ENCODE assay signal across 15 mouse cellular contexts in genomic region chr2:164891908-164892695, GRCm38 (mm10). TPM values are rescaled to one million over a fixed set of nuclear protein-coding genes. Genes with fewer than 3 reads are reported as not detected.
DNase-seq lines count a peak whose midpoint lies in the region; ATAC-seq and TF ChIP-seq lines count a peak whose summit lies in the region.
"Had no signal": no experiment of that assay in that cellular context is flagged by ENCODE, and none has a peak within 500 bp of the region (broad histone marks: within the 10 kb centered on the region; RNA-seq: fewer than 3 reads in every experiment).

No protein-coding gene starts in this region.

- no peak overlapping the region for H3K9ac ChIP-seq in intestine, postnatal 0 days (ENCODE audit: low read depth, low read length)
- H3K9ac ChIP-seq in intestine, embryonic 16.5 days (ENCODE audit: low read depth, low read length) = no peak overlapping the region
- H3K9ac ChIP-seq in CH12.LX (ENCODE audit: insufficient read depth, low read depth) = no peak overlapping the region
- no peak overlapping the region for H3K9ac ChIP-seq in forebrain, embryonic 14.5 days (ENCODE audit: low read length)
- H3K9ac ChIP-seq: embryonic facial prominence, embryonic 12.5 days; intestine, embryonic 15.5 days; midbrain, embryonic 13.5 days had no signal

- H3K79me2 ChIP-seq in CH12.LX (replicated peaks; ENCODE audit: control insufficient read depth, extremely low read depth, insufficient read depth, poor library complexity, severe bottlenecking) = no peaks in the 10 kb centered on the region

- TF ChIP-seq EP300 in CH12.LX (IDR thresholded peaks at IDR 0.05; ENCODE audit: low read length) = no peak

- H3K27me3 ChIP-seq in intestine, postnatal 0 days (replicated peaks; ENCODE audit: control insufficient read depth, insufficient read depth, low read length) = no peaks in the 10 kb centered on the region
- H3K27me3 ChIP-seq in intestine, embryonic 16.5 days (replicated peaks; ENCODE audit: control insufficient read depth, insufficient read depth, low read length) = no peaks in the 10 kb centered on the region
- H3K27me3 ChIP-seq in CH12.LX (replicated peaks) = no peaks in the 10 kb centered on the region
- no peaks in the 10 kb centered on the region for H3K27me3 ChIP-seq in forebrain, embryonic 14.5 days (replicated peaks; ENCODE audit: control insufficient read depth, insufficient read depth, low read length)
- no peaks in the 10 kb centered on the region for H3K27me3 ChIP-seq in embryonic facial prominence, embryonic 10.5 days (replicated peaks; ENCODE audit: low read depth, poor library complexity, severe bottlenecking)
- H3K27me3 ChIP-seq: embryonic facial prominence, embryonic 12.5 days; intestine, embryonic 15.5 days; midbrain, embryonic 13.5 days; Patski had no signal

- TF ChIP-seq RAD21 in CH12.LX (IDR thresholded peaks at IDR 0.05; ENCODE audit: low read depth, low read length) = no peak

- WGBS in intestine, postnatal 0 days = 87% methylated on average over 15 of the region's 15 CpGs
- WGBS in intestine, embryonic 16.5 days = 89% methylated on average over 15 of the region's 15 CpGs
- WGBS in forebrain, embryonic 14.5 days = 78% methylated on average over 15 of the region's 15 CpGs
- WGBS in embryonic facial prominence, embryonic 10.5 days = 92% methylated on average over 15 of the region's 15 CpGs

- peak; percentile 15; the same call in 1 of the 2 replicates for TF ChIP-seq POLR2A in CH12.LX (IDR thresholded peaks at IDR 0.05; ENCODE audit: low read depth, low read length)

- DNase-seq in CH12.LX (ENCODE audit: extremely low read depth) = no peak
- DNase-seq in brain, adult 2 months (ENCODE audit: low read depth, low spot score) = peak; percentile 65
- DNase-seq in cerebellum, postnatal 36 days = peak; percentile 66 to 72
- DNase-seq in forebrain, embryonic 14.5 days (ENCODE audit: low spot score) = no peak
- DNase-seq in embryonic facial prominence, embryonic 10.5 days (ENCODE audit: low spot score) = no peak
- DNase-seq: heart, postnatal 36 days; liver; lung, postnatal 10 days; thymus, postnatal 4 days had no signal

- peak overlapping the region; percentile 35; the same call in 1 of the 2 replicates for H3K27ac ChIP-seq in intestine, postnatal 0 days (ENCODE audit: low read depth, low read length)
- no peak overlapping the region for H3K27ac ChIP-seq in intestine, embryonic 16.5 days (ENCODE audit: low read length)
- no peak overlapping the region for H3K27ac ChIP-seq in CH12.LX (ENCODE audit: insufficient read depth, low read depth)
- H3K27ac ChIP-seq in forebrain, embryonic 14.5 days (ENCODE audit: low read depth, low read length) = no peak overlapping the region
- H3K27ac ChIP-seq in embryonic facial prominence, embryonic 10.5 days (replicated peaks) = no peak overlapping the region
- H3K27ac ChIP-seq: embryonic facial prominence, embryonic 12.5 days; midbrain, embryonic 13.5 days had no signal

- in situ Hi-C loops in CH12.LX (cut with MboI; ENCODE audit: low pct_ligation_motif_present, low pct_unique_long_range_greater_than_20kb, low sequenced_read_pairs) = no loop called here

- H3K4me2 ChIP-seq in intestine, postnatal 0 days (replicated peaks; ENCODE audit: low read depth) = no peak overlapping the region
- H3K4me2 ChIP-seq in intestine, embryonic 16.5 days (ENCODE audit: low read depth, low read length) = no peak overlapping the region
- H3K4me2 ChIP-seq in CH12.LX (ENCODE audit: insufficient read depth, low read depth, poor library complexity, severe bottlenecking) = no peak overlapping the region
- H3K4me2 ChIP-seq in forebrain, embryonic 14.5 days (ENCODE audit: low read length) = no peak overlapping the region
- H3K4me2 ChIP-seq: embryonic facial prominence, embryonic 12.5 days; intestine, embryonic 15.5 days; midbrain, embryonic 13.5 days had no signal

- peaks cover 100% of the 10 kb centered on the region for H3K36me3 ChIP-seq in intestine, postnatal 0 days (ENCODE audit: control insufficient read depth, insufficient read depth)
- H3K36me3 ChIP-seq in intestine, embryonic 16.5 days (ENCODE audit: control insufficient read depth, insufficient read depth, low read length) = peaks cover 60% of the 10 kb centered on the region
- peaks cover 98 to 100% of the 10 kb centered on the region in 2 experiments for H3K36me3 ChIP-seq in CH12.LX (replicated peaks in 1 of 2; ENCODE audit: control insufficient read depth in 1 of 2, insufficient read depth in 1 of 2, low read length in 1 of 2)
- peaks cover 100% of the 10 kb centered on the region for H3K36me3 ChIP-seq in forebrain, embryonic 14.5 days (ENCODE audit: control insufficient read depth, insufficient read depth, low read length)
- peaks cover 100% of the 10 kb centered on the region for H3K36me3 ChIP-seq in embryonic facial prominence, embryonic 10.5 days (replicated peaks)

- no peak overlapping the region for H3K4me3 ChIP-seq in intestine, postnatal 0 days (ENCODE audit: low read depth, low read length)
- H3K4me3 ChIP-seq in intestine, embryonic 16.5 days (ENCODE audit: low read length) = no peak overlapping the region
- H3K4me3 ChIP-seq in CH12.LX (replicated peaks in 1 of 3; ENCODE audit: low read depth in 2 of 3, low read length in 2 of 3, poor library complexity in 1 of 3) = no peak overlapping the region
- no peak overlapping the region for H3K4me3 ChIP-seq in forebrain, embryonic 14.5 days (ENCODE audit: low read depth, low read length)
- no peak overlapping the region for H3K4me3 ChIP-seq in embryonic facial prominence, embryonic 10.5 days
- H3K4me3 ChIP-seq: embryonic facial prominence, embryonic 12.5 days; intestine, embryonic 15.5 days; midbrain, embryonic 13.5 days had no signal

- ATAC-seq in intestine, postnatal 0 days = no peak
- no peak for ATAC-seq in intestine, embryonic 16.5 days
- no peak for ATAC-seq in forebrain, embryonic 14.5 days
- ATAC-seq: intestine, embryonic 15.5 days; midbrain, embryonic 13.5 days; Patski had no signal

- peaks cover 18% of the 10 kb centered on the region for H3K4me1 ChIP-seq in intestine, postnatal 0 days (replicated peaks; ENCODE audit: control insufficient read depth, insufficient read depth, low read length)
- peaks cover 20% of the 10 kb centered on the region for H3K4me1 ChIP-seq in intestine, embryonic 16.5 days (ENCODE audit: control insufficient read depth, insufficient read depth, low read length)
- H3K4me1 ChIP-seq in CH12.LX (ENCODE audit: control insufficient read depth in 1 of 2, insufficient read depth in 2 of 2) = no peaks in the 10 kb centered on the region
- no peaks in the 10 kb centered on the region for H3K4me1 ChIP-seq in forebrain, embryonic 14.5 days (ENCODE audit: control insufficient read depth, insufficient read depth, low read length)
- no peaks in the 10 kb centered on the region for H3K4me1 ChIP-seq in embryonic facial prominence, embryonic 10.5 days
- H3K4me1 ChIP-seq: embryonic facial prominence, embryonic 12.5 days; midbrain, embryonic 13.5 days had no signal

- no peak for TF ChIP-seq CTCF in intestine, postnatal 0 days (IDR thresholded peaks at IDR 0.05; ENCODE audit: low read depth)
- TF ChIP-seq CTCF in CH12.LX (conservative IDR thresholded peaks at IDR 0.05 in 1 of 2, IDR thresholded peaks at IDR 0.05 in 1 of 2; ENCODE audit: low read depth in 2 of 2, low read length in 2 of 2) = no peak

- dilution Hi-C loops in CH12.LX (cut with MboI; ENCODE audit: extremely low pct_ligation_motif_present, extremely low pct_unique_long_range_greater_than_20kb, low sequenced_read_pairs) = no loop called here

- H3K9me3 ChIP-seq in intestine, postnatal 0 days (ENCODE audit: control insufficient read depth) = no peaks in the 10 kb centered on the region
- H3K9me3 ChIP-seq in intestine, embryonic 16.5 days (ENCODE audit: control insufficient read depth, low read length) = no peaks in the 10 kb centered on the region
- no peaks in the 10 kb centered on the region for H3K9me3 ChIP-seq in CH12.LX (replicated peaks; ENCODE audit: low read length)
- H3K9me3 ChIP-seq in forebrain, embryonic 14.5 days (replicated peaks; ENCODE audit: control insufficient read depth, low read length) = no peaks in the 10 kb centered on the region
- H3K9me3 ChIP-seq in embryonic facial prominence, embryonic 10.5 days = no peaks in the 10 kb centered on the region
- H3K9me3 ChIP-seq: embryonic facial prominence, embryonic 12.5 days; intestine, embryonic 15.5 days; midbrain, embryonic 13.5 days had no signal

RNA-seq across cellular contexts. Expression of gene Pcif1, which starts 13.0 kb away (rescaled TPM):
- polyA plus RNA-seq in intestine, postnatal 0 days (2015; fragmentation: Nextera tagmentation; extraction: Ambion mirVana) = 43.2 and 44.0 TPM in 2 replicates
- 57.9 and 64.0 TPM in 2 replicates for polyA plus RNA-seq in intestine, embryonic 16.5 days (2015; fragmentation: Nextera tagmentation; extraction: Ambion mirVana)
- total RNA-seq in CH12.LX (2012; rRNA removed) = 30.0 and 33.6 TPM in 2 replicates
- total RNA-seq in CH12.LX (2014; rRNA removed) = 18.2 and 20.0 TPM in 2 replicates
- 49.1 and 59.1 TPM in 2 replicates for polyA plus RNA-seq in CH12.LX (2012; ENCODE audit: insufficient read length, low read depth)
- 83.9 and 85.1 TPM in 2 replicates for polyA plus RNA-seq in forebrain, embryonic 14.5 days (2014; fragmentation: Nextera tagmentation; extraction: Ambion mirVana)
- 77.2 and 81.2 TPM in 2 replicates for polyA plus RNA-seq in embryonic facial prominence, embryonic 10.5 days (2016; fragmentation: Nextera tagmentation; extraction: Ambion mirVana)

RNA-seq across cellular contexts. Expression of gene Zfp335, which starts 19.5 kb away (rescaled TPM):
- 3.6 and 3.8 TPM in 2 replicates for polyA plus RNA-seq in intestine, postnatal 0 days (2015; fragmentation: Nextera tagmentation; extraction: Ambion mirVana)
- polyA plus RNA-seq in intestine, embryonic 16.5 days (2015; fragmentation: Nextera tagmentation; extraction: Ambion mirVana) = 9.6 and 10.5 TPM in 2 replicates
- total RNA-seq in CH12.LX (2012; rRNA removed) (12.0 and 14.4 TPM in 2 replicates), CH12.LX (2014; rRNA removed) (5.0 and 5.2 TPM in 2 replicates)
- polyA plus RNA-seq in CH12.LX (2012; ENCODE audit: insufficient read length, low read depth) = 13.1 and 16.5 TPM in 2 replicates
- 8.9 and 13.4 TPM in 2 replicates for polyA plus RNA-seq in forebrain, embryonic 14.5 days (2014; fragmentation: Nextera tagmentation; extraction: Ambion mirVana)
- polyA plus RNA-seq in embryonic facial prominence, embryonic 10.5 days (2016; fragmentation: Nextera tagmentation; extraction: Ambion mirVana) = 17.4 and 18.2 TPM in 2 replicates

RNA-seq across cellular contexts. Expression of gene Pltp, which starts 34.6 kb away (rescaled TPM):
- polyA plus RNA-seq in intestine, postnatal 0 days (2015; fragmentation: Nextera tagmentation; extraction: Ambion mirVana) = 14.5 and 16.2 TPM in 2 replicates
- polyA plus RNA-seq in intestine, embryonic 16.5 days (2015; fragmentation: Nextera tagmentation; extraction: Ambion mirVana) = 31.4 and 31.5 TPM in 2 replicates
- total RNA-seq in CH12.LX (2012; rRNA removed) = 4.4 and 5.5 TPM in 2 replicates
- total RNA-seq in CH12.LX (2014; rRNA removed) = 0.85 and 1.1 TPM in 2 replicates
- polyA plus RNA-seq in CH12.LX (2012; ENCODE audit: insufficient read length, low read depth) = 0.94 and 0.98 TPM in 2 replicates
- 58.4 and 80.3 TPM in 2 replicates for polyA plus RNA-seq in forebrain, embryonic 14.5 days (2014; fragmentation: Nextera tagmentation; extraction: Ambion mirVana)
- 36.7 and 40.7 TPM in 2 replicates for polyA plus RNA-seq in embryonic facial prominence, embryonic 10.5 days (2016; fragmentation: Nextera tagmentation; extraction: Ambion mirVana)

RNA-seq across cellular contexts. Expression of gene Mmp9, which starts 48.5 kb away (rescaled TPM):
- polyA plus RNA-seq in intestine, postnatal 0 days (2015; fragmentation: Nextera tagmentation; extraction: Ambion mirVana) = 9.6 and 9.8 TPM in 2 replicates
- polyA plus RNA-seq in intestine, embryonic 16.5 days (2015; fragmentation: Nextera tagmentation; extraction: Ambion mirVana) = 7.6 and 9.3 TPM in 2 replicates
- not detected in 2 replicates for total RNA-seq in CH12.LX (2012; rRNA removed)
- total RNA-seq in CH12.LX (2014; rRNA removed) = not detected in 2 replicates
- polyA plus RNA-seq in CH12.LX (2012; ENCODE audit: insufficient read length, low read depth) = not detected in 2 replicates
- 12.8 and 15.5 TPM in 2 replicates for polyA plus RNA-seq in forebrain, embryonic 14.5 days (2014; fragmentation: Nextera tagmentation; extraction: Ambion mirVana)
- 0.28 and 0.77 TPM in 2 replicates for polyA plus RNA-seq in embryonic facial prominence, embryonic 10.5 days (2016; fragmentation: Nextera tagmentation; extraction: Ambion mirVana)

RNA-seq across cellular contexts. Expression of gene Neurl2, which starts 58.8 kb away (rescaled TPM):
- 4.6 and 5.7 TPM in 2 replicates for polyA plus RNA-seq in intestine, postnatal 0 days (2015; fragmentation: Nextera tagmentation; extraction: Ambion mirVana)
- 6.1 and 7.5 TPM in 2 replicates for polyA plus RNA-seq in intestine, embryonic 16.5 days (2015; fragmentation: Nextera tagmentation; extraction: Ambion mirVana)
- total RNA-seq in CH12.LX (2012; rRNA removed) = 2.9 and 4.1 TPM in 2 replicates
- 1.6 and 2.1 TPM in 2 replicates for total RNA-seq in CH12.LX (2014; rRNA removed)
- polyA plus RNA-seq in CH12.LX (2012; ENCODE audit: insufficient read length, low read depth) = 1.7 and 1.8 TPM in 2 replicates
- 3.9 and 5.8 TPM in 2 replicates for polyA plus RNA-seq in forebrain, embryonic 14.5 days (2014; fragmentation: Nextera tagmentation; extraction: Ambion mirVana)
- 4.8 and 5.4 TPM in 2 replicates for polyA plus RNA-seq in embryonic facial prominence, embryonic 10.5 days (2016; fragmentation: Nextera tagmentation; extraction: Ambion mirVana)

Comparison
In these comparisons a context has a peak if more than half of its experiments do, and no peak if none do; other contexts are left out.
1. DNase-seq: peak in brain, adult 2 months (single experiment) and cerebellum, postnatal 36 days (2 of 2); none in CH12.LX (single experiment), forebrain, embryonic 14.5 days (single experiment) and embryonic facial prominence, embryonic 10.5 days (single experiment).